Mouse (Mus musculus) embryonic facial prominence, embryonic 14.5 days (tissue): ENCODE data around the gene Zc3hav1. TPM values are rescaled to one million over a fixed set of nuclear protein-coding genes. Genes with fewer than 3 reads are reported as not detected.
A peak's percentile ranks its signal among the peaks of the same experiment; 100 is the strongest.

Experiments used
- ATAC-seq: fragments of 200-750 bp; cut with Nextera tagmentation; 2 replicates; pipeline ENCODE4 v1.8.0; 2017; ENCODE audit warnings: low read depth, moderate number of reproducible peaks, moderate TSS enrichment
- DNase-seq: peaks from one replicate; pipeline ENCODE4 v3.0.0-alpha.2; 2015; ENCODE audit warnings: low spot score
- H3K27ac ChIP-seq: fragments of 300-500 bp; sonication (generic); replicated peaks from 2 replicates; pipeline ENCODE4 v1.5.1; 2014; ENCODE audit warnings: low read depth, mild to moderate bottlenecking, low read length, moderate library complexity
- H3K27me3 ChIP-seq: fragments of 300-500 bp; sonication (generic); replicated peaks from 2 replicates; pipeline ENCODE4 v1.6.1; 2014; ENCODE audit warnings: low read length; ENCODE audit not compliant: control insufficient read depth, insufficient read depth
- H3K36me3 ChIP-seq: fragments of 300-500 bp; sonication (generic); 2 replicates; pipeline ENCODE4 v1.6.1; 2014; ENCODE audit warnings: low read length, mixed read lengths; ENCODE audit not compliant: control insufficient read depth, insufficient read depth
- H3K4me1 ChIP-seq: fragments of 300-500 bp; sonication (generic); 2 replicates; pipeline ENCODE4 v1.6.1; 2014; ENCODE audit warnings: antibody characterized with exemption, low read length; ENCODE audit not compliant: control insufficient read depth, insufficient read depth
- H3K4me2 ChIP-seq: fragments of 300-500 bp; sonication (generic); 2 replicates; pipeline ENCODE4 v1.6.1; 2014; ENCODE audit warnings: low read depth, mild to moderate bottlenecking, low read length, moderate library complexity, mixed read lengths
- H3K4me3 ChIP-seq: fragments of 300-500 bp; sonication (generic); 2 replicates; pipeline ENCODE4 v1.5.1; 2014; ENCODE audit warnings: low read depth, mild to moderate bottlenecking, low read length
- H3K9ac ChIP-seq: fragments of 300-500 bp; sonication (generic); 2 replicates; pipeline ENCODE4 v1.6.1; 2014; ENCODE audit warnings: low read depth, mild to moderate bottlenecking, low read length, moderate library complexity, mixed read lengths
- H3K9me3 ChIP-seq: fragments of 300-500 bp; sonication (generic); 2 replicates; pipeline ENCODE4 v1.6.1; 2016; ENCODE audit warnings: low read length; ENCODE audit not compliant: control insufficient read depth
- WGBS: fragments of 180-500 bp; shearing (Covaris S2); extraction: QIAGEN DNeasy Blood & Tissue Kit; methylation state at CpG from one replicate; pipeline ENCODE4 v1.1.7; 2014; 5-methylcytosine and 5-hydroxymethylcytosine counted together
- polyA plus RNA-seq: library from polyadenylated mRNA; unstranded; fragments of >200 nt; fragmentation: Nextera tagmentation; extraction: Ambion mirVana; gene quantifications from 2 replicates; pipeline ENCODE4 v1.2.1, GENCODE M21; 2014

Gene Zc3hav1
- 3.9 and 4.7 TPM in 2 replicates for polyA plus RNA-seq

DNA sequence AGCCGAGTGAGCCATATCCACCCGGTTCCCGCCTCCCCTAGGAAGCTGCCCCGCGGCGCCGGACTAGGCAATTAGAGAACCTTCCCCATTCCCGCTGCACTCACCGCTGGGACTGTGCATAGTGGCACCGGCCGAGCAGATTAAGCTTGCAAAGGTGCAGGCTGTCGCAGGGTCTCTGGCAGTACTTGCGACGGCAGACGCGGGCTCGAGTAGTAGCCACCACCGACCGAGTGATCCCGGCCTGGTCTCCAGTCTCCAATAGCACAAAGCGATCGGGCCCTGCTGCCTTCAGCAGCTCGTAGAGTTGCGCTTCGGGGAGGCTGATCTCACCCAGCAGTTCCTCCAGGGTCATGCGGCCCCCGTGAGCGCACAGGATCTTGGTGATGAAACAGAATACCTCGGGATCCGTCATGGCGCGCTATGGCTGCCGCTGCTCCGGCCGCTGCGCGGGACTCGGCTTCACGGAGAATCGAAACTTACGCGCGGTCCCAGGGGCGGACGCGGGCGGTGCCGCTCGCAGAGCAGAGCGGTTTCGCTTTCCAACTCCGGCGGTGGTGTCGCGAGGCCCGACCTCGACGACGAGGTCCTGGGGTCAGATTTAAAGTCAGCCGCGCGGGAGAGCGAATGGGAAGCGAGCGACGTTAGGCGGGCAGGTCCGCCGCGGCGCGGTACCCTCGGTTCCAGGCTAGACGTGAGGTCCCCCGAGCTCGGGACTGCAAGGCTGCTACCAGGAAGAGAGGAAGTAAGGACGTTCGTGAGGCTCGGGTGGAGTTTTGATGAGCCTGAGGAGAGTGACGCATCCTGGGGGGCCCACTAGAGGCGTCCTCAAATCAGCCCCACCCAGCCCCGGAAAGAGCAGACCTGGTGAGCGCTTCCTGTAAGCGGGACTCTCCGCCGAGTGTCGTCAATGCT lies at the start of gene Zc3hav1:
Gene Zc3hav1, minus strand, starts transcription at position 793 of the 912 bp plus-strand sequence.
- Histone ChIP-seq H3K4me3 (peak within 1 kb of the TSS; percentile 70), H3K36me3 (no peaks in the 10 kb centered on the region), H3K4me1 (peaks cover 3% of the 10 kb centered on the region; the same call in 1 of the 2 replicates), H3K27me3 (peaks cover 75% of the 10 kb centered on the region), H3K9ac (peak within 1 kb of the TSS; percentile 70), H3K27ac (no peak within 1 kb of the TSS), H3K4me2 (peak within 1 kb of the TSS; percentile 75), H3K9me3 (no peaks in the 10 kb centered on the region)
- ATAC-seq (peak; percentile 78), DNase-seq (peak; percentile 59)
- under 1% methylated on average over 52 of the region's 87 CpGs for WGBS

DNA sequence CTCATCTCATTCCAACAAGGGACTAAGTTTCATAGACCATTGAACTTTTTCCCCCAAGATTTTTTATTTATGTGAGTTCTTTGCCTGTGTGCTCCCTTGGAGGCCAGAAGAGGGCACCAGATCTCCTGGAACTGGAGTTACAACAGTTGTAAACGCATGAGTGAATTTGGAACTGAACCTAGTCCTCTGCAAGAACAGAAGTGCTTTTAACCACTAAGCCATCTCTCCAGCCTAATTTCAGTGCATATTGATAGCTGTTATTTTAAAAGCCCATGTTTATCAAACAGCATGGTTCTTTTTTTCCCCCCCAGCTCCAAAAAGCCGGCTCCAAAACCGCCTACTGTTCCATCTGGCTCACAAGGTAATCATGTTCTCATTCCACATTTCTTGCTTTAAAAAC lies 35.3 kb upstream of the Zc3hav1 start:
- no peaks in the 10 kb centered on the region for H3K4me1 ChIP-seq
- peak; percentile 29 for DNase-seq

DNA sequence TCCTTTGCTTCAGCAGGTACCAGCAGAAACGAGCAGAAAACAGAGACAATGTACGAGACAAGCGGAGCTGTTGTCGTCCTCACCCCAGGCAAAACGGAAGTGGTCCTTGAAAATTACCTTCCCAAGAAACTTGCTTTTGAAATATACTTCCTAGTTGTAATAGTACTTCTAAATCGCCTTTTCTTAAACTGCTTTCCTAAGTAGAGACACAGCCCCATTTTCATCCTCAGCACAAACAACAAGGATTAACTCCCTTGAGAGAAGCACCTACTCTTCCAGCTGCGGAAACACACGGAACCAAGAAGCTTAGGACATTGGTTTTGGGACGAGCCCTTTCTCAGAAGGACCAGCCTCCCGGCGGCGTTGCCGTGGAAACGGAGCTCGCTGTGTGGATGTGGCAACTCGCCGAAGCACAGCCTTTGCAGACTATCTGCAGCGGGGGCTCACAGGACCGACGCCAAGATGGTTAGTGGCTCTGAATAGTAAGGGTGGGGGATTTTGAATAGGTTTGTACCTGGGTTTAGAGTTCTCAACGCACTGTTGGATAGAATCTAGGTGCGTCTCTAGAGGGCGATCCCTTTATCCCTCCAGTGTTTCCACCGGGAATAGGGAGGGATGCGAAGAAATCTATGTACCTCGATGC lies 26.8 kb upstream of the Zc3hav1 start, which contains the start of gene Ttc26:
Gene Ttc26, plus strand, starts transcription at position 341 of the 643 bp plus-strand sequence.
- Histone ChIP-seq H3K4me2 (peak within 1 kb of the TSS; percentile 71), H3K36me3 (peaks cover 10% of the 10 kb centered on the region; the same call in 1 of the 2 replicates), H3K4me1 (no peaks in the 10 kb centered on the region), H3K27me3 (no peaks in the 10 kb centered on the region), H3K27ac (no peak within 1 kb of the TSS; the same call in 1 of the 2 replicates), H3K4me3 (peak within 1 kb of the TSS; percentile 45), H3K9me3 (no peaks in the 10 kb centered on the region), H3K9ac (peak within 1 kb of the TSS; percentile 64)
- DNase-seq, result peak; percentile 94
- WGBS, result under 1% methylated on average over 26 of the region's 26 CpGs
- peak; percentile 95 for ATAC-seq

More for the DNA sequence above, 35.3 kb upstream of the Zc3hav1 start:
- Histone ChIP-seq H3K27ac (no peak overlapping the region), H3K36me3 (peaks cover 42% of the 10 kb centered on the region), H3K9ac (no peak overlapping the region), H3K4me2 (no peak overlapping the region), H3K4me3 (no peak overlapping the region), H3K9me3 (no peaks in the 10 kb centered on the region), H3K27me3 (no peaks in the 10 kb centered on the region)
- WGBS, result 81% methylated on average over 3 of the region's 3 CpGs
- ATAC-seq, result no peak

DNA sequence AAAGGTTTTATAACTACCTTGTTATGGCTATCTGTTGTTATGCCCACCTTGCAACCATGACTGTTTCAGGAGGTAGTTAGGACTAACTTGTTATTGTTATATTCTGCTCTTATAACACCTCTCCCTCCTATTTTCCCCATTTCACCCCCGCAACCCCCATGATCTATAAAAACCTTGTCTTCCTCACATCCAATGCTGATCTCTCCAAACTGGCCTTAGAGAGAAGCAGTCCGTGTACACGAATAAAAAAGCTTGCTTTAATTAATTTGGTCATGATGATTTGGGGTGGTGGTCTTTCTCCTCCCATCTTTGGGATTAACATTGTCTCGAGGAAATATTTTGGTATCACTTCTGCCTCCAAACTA lies 26.3 kb upstream of the Zc3hav1 start:
- H3K27ac ChIP-seq, result no peak overlapping the region; the same call in 1 of the 2 replicates
- no peak for ATAC-seq
- peak overlapping the region; percentile 45 for H3K4me3 ChIP-seq
- peak overlapping the region; percentile 71 for H3K4me2 ChIP-seq
- DNase-seq, result no peak
- 4% methylated on average over 4 of the region's 4 CpGs for WGBS
- H3K36me3 ChIP-seq, result peaks cover 5% of the 10 kb centered on the region; the same call in 1 of the 2 replicates
- H3K27me3 ChIP-seq, result no peaks in the 10 kb centered on the region
- H3K4me1 ChIP-seq, result no peaks in the 10 kb centered on the region
- peak overlapping the region; percentile 64 for H3K9ac ChIP-seq
- no peaks in the 10 kb centered on the region for H3K9me3 ChIP-seq

DNA sequence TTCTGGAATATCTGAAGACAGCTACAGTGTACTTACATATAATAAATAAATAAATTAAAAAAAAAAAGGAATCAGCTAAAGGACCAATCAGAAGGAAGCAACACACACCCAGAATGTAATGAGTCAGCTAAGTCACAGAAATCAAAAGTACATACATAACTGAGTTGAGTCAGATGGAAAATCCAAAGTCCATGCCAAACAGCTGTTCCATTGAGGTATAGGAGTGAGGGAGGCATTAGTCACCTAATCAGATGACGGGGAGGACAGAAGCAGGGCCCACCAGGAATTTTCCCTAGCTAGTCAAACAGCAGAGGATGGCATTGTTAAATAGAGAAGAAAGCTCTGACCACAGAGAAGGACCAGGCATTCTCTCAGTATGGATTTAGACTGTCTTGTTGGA lies 19.9 kb upstream of the Zc3hav1 start:
- no peak for ATAC-seq
- H3K9ac ChIP-seq, result no peak overlapping the region

DNA sequence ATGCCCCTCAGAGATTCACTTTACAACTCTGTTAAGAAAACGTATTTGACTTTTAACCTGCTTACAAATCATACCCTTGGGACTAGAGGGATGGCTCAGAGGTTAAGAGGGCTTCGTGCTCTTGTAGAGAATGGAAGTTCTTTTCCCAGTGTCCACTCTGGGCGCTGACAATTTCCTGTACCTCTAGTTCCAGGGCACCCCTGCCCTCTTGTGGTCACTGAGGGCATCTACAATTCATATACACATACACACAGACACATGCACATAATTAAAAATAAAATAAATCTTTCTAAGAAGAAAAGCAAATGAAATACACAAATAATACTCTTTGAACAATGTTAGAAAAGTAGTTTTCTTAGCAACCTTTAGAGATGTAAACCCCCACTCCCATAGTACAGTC lies 15.5 kb upstream of the Zc3hav1 start:
- ATAC-seq (no peak), DNase-seq (no peak)
- H3K27me3 ChIP-seq, result no peaks in the 10 kb centered on the region
- H3K9ac ChIP-seq, result no peak overlapping the region
- 0 out of 2 replicates have a peak, but pooled peaks cover 3% of the 10 kb centered on the region for H3K9me3 ChIP-seq
- H3K36me3 ChIP-seq, result no peaks in the 10 kb centered on the region
- H3K27ac ChIP-seq, result no peak overlapping the region
- H3K4me3 ChIP-seq, result no peak overlapping the region
- H3K4me2 ChIP-seq, result no peak overlapping the region
- no peaks in the 10 kb centered on the region for H3K4me1 ChIP-seq
- 75% methylated on average over 3 of the region's 3 CpGs for WGBS

More for the DNA sequence above, 19.9 kb upstream of the Zc3hav1 start:
- H3K36me3 ChIP-seq, result no peaks in the 10 kb centered on the region
- no peak overlapping the region for H3K4me3 ChIP-seq
- no peaks in the 10 kb centered on the region for H3K4me1 ChIP-seq
- no peak overlapping the region for H3K27ac ChIP-seq
- no peak for DNase-seq
- no peaks in the 10 kb centered on the region for H3K27me3 ChIP-seq
- WGBS, result 89% methylated on average over 1 of the region's 1 CpGs
- 0 out of 2 replicates have a peak, but pooled peaks cover 3% of the 10 kb centered on the region for H3K9me3 ChIP-seq
- no peak overlapping the region for H3K4me2 ChIP-seq

DNA sequence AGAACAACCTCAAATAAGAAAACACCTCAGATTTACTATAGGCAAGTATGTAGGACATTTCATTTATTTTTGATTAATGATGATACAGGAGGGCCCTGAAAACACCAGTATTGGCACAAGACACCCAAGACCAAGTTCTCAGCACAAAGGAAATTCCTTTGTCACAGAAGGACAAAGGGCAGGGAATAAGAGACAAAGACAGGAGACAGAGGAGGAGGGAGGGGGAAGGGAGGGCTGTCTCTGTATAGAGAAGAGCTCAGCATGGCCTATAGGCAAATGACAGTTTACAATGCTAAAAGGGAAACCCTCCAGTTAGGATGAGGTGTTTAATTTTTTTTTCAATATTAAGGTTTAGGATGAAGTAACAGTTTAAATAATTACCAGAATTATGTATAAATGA lies 9.7 kb upstream of the Zc3hav1 start:
- DNase-seq (no peak), ATAC-seq (no peak)
- no peak overlapping the region for H3K27ac ChIP-seq
- H3K4me3 ChIP-seq, result no peak overlapping the region
- H3K36me3 ChIP-seq, result no peaks in the 10 kb centered on the region
- no peak overlapping the region for H3K9ac ChIP-seq
- H3K27me3 ChIP-seq, result no peaks in the 10 kb centered on the region
- no peaks in the 10 kb centered on the region for H3K4me1 ChIP-seq
- no peak overlapping the region for H3K4me2 ChIP-seq
- H3K9me3 ChIP-seq, result no peaks in the 10 kb centered on the region

DNA sequence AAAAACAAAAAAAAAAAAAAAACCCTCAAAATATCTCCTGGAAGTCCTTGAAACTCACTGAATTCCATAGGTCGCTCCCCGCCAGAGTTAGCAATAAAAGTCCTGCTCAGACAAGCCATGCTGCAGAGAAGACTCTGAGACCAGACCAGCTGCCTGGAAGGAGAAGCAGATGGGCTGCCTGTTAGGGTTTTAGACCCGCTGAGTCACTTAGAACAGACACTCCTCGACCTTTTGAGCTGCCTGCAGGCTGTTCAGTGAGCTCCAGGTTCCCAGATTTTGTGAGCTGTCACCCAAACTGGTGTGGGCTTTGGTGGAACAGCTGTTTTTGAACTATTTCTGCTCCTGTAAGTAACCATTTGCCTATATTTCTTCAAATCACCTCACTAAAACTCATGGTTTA lies 9.0 kb upstream of the Zc3hav1 start:
- no peak overlapping the region for H3K9ac ChIP-seq
- H3K27me3 ChIP-seq, result no peaks in the 10 kb centered on the region
- no peak overlapping the region for H3K4me2 ChIP-seq
- no peak overlapping the region for H3K4me3 ChIP-seq
- H3K27ac ChIP-seq, result no peak overlapping the region
- ATAC-seq, result no peak
- H3K4me1 ChIP-seq, result no peaks in the 10 kb centered on the region
- no peaks in the 10 kb centered on the region for H3K9me3 ChIP-seq
- DNase-seq, result peak; percentile 16
- H3K36me3 ChIP-seq, result no peaks in the 10 kb centered on the region
- 55% methylated on average over 4 of the region's 4 CpGs for WGBS
